Mouse (Mus musculus): ENCODE results near the gene Zbtb1. TPM values are rescaled to one million over a fixed set of nuclear protein-coding genes. Genes with fewer than 3 reads are reported as not detected.

Gene Zbtb1
- polyA plus RNA-seq, 1 experiment, result 5.2 TPM

DNA sequence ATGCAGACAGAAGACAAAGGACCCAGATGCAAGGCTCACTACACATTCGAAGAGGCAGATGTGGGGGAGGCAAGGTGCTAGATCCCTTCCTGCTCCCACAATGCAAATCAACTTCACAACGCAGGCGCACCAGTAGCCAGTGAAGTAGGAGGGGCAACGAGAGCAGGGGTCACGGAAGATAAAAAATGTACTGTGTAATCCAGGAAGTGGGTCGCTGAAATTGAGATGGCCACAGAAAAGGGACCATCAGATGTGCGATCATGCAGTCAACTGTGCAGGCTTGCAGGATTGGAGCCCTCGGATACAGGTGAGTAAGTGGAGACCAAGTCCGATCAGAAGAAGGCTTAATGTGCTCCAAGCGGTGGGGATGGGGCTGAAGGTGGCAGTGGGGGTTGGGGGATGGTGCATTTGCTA, 74.3 kb downstream of the Zbtb1 start:
- TF ChIP-seq POLR2A (IDR thresholded peaks at IDR 0.05; ENCODE audit: borderline replicate concordance, control insufficient read depth, low read depth, low read length) (no peak), CTCF (IDR thresholded peaks at IDR 0.05; ENCODE audit: control insufficient read depth, insufficient read depth, low read length) (no peak)
- Histone ChIP-seq H3K27ac (ENCODE audit: control insufficient read depth, insufficient read depth, low read depth, low read length, poor library complexity) (no peak overlapping the region), H3K4me1 (ENCODE audit: control insufficient read depth, insufficient read depth, low read length) (no peaks in the 10 kb centered on the region), H3K4me3 (replicated peaks; ENCODE audit: control insufficient read depth, low read depth, low read length) (peak overlapping the region; percentile 31)
- WGBS, result 53% methylated on average over 10 of the region's 10 CpGs

DNA sequence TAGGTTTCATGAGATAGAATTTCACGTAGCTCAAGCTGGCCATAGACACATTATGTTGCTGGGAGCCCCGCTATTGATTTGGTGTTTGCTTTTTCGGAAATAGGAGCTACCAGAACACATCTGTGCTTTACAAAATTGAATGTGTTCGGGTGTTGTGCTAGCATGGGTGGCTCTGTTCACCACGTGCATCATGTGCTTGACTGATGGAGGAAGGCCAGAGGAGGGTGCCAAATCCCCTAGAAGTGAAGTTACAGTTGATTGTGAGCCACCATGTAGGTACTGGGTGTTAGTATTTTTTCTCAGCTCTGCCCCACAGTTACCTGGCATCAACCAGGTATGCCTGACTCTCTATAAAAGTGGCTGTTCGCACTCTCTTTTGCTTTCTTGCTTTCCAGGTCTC, 74.8 kb downstream of the Zbtb1 start:
- H3K4me3 ChIP-seq (replicated peaks; ENCODE audit: control insufficient read depth, low read depth, low read length), result no peak overlapping the region

DNA sequence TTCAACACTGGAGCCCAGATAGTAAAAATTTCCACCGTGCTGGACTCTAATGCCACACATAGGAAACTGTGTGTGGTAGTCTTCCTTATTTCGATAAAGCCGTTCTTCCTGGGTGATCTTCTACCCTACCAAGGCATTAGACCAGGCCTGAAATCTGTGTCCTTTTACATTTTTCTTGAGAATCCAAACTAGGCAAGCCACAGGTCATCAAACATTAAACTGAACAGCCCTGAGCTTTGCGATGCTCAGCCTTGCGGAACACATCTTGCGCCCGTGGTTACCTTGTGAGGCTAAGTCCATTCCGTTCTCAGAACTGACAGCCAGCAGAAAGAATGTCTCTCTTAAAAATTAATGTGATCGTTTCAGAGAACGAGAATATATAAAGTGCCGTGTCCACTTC, 76.1 kb downstream of the Zbtb1 start:
- Histone ChIP-seq H3K4me1 (ENCODE audit: control insufficient read depth, insufficient read depth, low read length) (no peaks in the 10 kb centered on the region), H3K4me3 (replicated peaks; ENCODE audit: control insufficient read depth, low read depth, low read length) (no peak overlapping the region), H3K27ac (ENCODE audit: control insufficient read depth, insufficient read depth, low read depth, low read length, poor library complexity) (no peak overlapping the region)
- 83% methylated on average over 11 of the region's 11 CpGs for WGBS
- TF ChIP-seq CTCF (IDR thresholded peaks at IDR 0.05; ENCODE audit: control insufficient read depth, insufficient read depth, low read length) (no peak), POLR2A (IDR thresholded peaks at IDR 0.05; ENCODE audit: borderline replicate concordance, control insufficient read depth, low read depth, low read length) (no peak)

More for the DNA sequence above, 74.8 kb downstream of the Zbtb1 start:
- Histone ChIP-seq H3K27ac (ENCODE audit: control insufficient read depth, insufficient read depth, low read depth, low read length, poor library complexity) (no peak overlapping the region), H3K4me1 (ENCODE audit: control insufficient read depth, insufficient read depth, low read length) (no peaks in the 10 kb centered on the region)
- no peak for TF ChIP-seq POLR2A (IDR thresholded peaks at IDR 0.05; ENCODE audit: borderline replicate concordance, control insufficient read depth, low read depth, low read length)
- TF ChIP-seq CTCF (IDR thresholded peaks at IDR 0.05; ENCODE audit: control insufficient read depth, insufficient read depth, low read length), result no peak
- WGBS, result 74% methylated on average over 6 of the region's 6 CpGs

Other genes starting within 250 kb of the Zbtb1 start
- not detected in 2 replicates for gene Esr2, start 193.0 kb upstream of the Zbtb1 start, polyA plus RNA-seq (2011; ENCODE audit: insufficient read depth, insufficient read length, low replicate concordance, missing spikeins)
- gene Tex21, start 123.5 kb upstream of the Zbtb1 start, polyA plus RNA-seq (2011; ENCODE audit: insufficient read depth, insufficient read length, low replicate concordance, missing spikeins), result not detected in 2 replicates
- 26.1 and 31.5 TPM in 2 replicates for gene Mthfd1, start 115.0 kb upstream of the Zbtb1 start, polyA plus RNA-seq (2011; ENCODE audit: insufficient read depth, insufficient read length, low replicate concordance, missing spikeins)
- gene Akap5, start 45.4 kb upstream of the Zbtb1 start, polyA plus RNA-seq (2011; ENCODE audit: insufficient read depth, insufficient read length, low replicate concordance, missing spikeins), result 1.2 and 4.3 TPM in 2 replicates
- gene Zbtb25, start 664 bp upstream of the Zbtb1 start, polyA plus RNA-seq (2011; ENCODE audit: insufficient read depth, insufficient read length, low replicate concordance, missing spikeins), result 5.5 and 7.8 TPM in 2 replicates
- 1.3 and 3.0 TPM in 2 replicates for gene Hspa2, start 33.9 kb downstream of the Zbtb1 start, polyA plus RNA-seq (2011; ENCODE audit: insufficient read depth, insufficient read length, low replicate concordance, missing spikeins)
- not detected in 2 replicates for gene Ppp1r36, start 47.3 kb downstream of the Zbtb1 start, polyA plus RNA-seq (2011; ENCODE audit: insufficient read depth, insufficient read length, low replicate concordance, missing spikeins)
- 9.6 and 24.0 TPM in 2 replicates for gene Plekhg3, start 160.6 kb downstream of the Zbtb1 start, polyA plus RNA-seq (2011; ENCODE audit: insufficient read depth, insufficient read length, low replicate concordance, missing spikeins)